Mouse (Mus musculus): Measurements from ENCODE around the gene Ctsf.
A peak's percentile ranks its signal among the peaks of the same experiment; 100 is the strongest.
"Not testable (repeated sequence)": the region's sequence is repeated elsewhere in the genome, so short reads cannot be mapped to it uniquely, and the experiment has no call there.

Gene Ctsf

DNA sequence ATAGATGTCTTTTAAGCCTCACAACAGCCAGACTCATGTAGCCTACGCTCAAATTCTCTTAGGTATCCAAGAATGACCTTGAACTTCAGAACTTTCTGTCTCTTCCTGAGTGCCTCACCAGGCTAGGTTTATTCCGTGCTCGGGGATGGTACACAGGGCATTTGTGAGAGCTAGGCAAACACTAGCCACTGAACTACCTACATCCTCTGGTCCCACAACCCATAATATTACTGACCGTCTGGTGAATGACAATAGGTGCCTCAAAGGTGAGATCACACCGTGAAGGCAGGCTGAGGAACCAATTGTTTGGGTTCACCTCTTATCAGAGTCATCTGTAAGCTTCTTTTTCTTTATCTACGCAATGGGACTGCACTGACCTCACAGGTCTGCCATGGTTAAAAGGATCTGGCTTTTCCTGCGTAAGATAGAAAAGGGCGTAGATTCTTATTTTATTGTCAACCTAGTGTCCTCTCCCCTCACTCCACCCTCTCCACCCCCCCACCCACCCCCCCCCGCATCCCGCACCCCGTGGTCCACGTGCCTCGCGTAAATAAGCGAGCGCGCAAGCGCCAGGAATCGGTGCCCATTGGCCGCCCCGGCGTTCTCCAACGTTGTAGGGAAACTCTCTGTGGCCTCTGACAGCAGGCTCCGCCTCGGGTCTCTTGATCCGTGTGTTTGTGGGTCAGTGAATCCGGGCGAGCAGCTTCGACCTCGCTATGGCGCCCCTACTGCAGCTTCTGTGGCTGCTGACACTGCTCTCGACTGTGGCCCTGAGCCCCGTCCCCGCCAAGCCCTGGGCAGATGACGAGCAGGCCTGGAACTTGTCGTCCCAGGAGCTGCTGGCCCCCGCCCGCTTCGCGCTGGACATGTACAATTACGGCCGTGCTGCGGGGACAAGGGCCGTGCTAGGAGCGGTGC is at the start of gene Ctsf:
TSS of gene Ctsf (plus strand) at position 579 of the 918 bp plus-strand sequence.
- DNase-seq (ENCODE audit: low spot score in 2 of 2), result peak; percentile 43 to 71

GRCm38 (mm10) chr19:4810309-4810708 is 44.6 kb upstream of the Ctsf start:
- DNase-seq (ENCODE audit: low spot score in 2 of 2), result no peak

- no peak for DNase-seq (ENCODE audit: low spot score in 2 of 2)
These were observed 44.2 kb upstream of the Ctsf start for GRCm38 (mm10) chr19:4810746-4811062.

GRCm38 (mm10) chr19:4811063-4811908 is 43.6 kb upstream of the Ctsf start, which contains the start of the genes Gm21992 and Rbm14:
TSS of gene Gm21992 (minus strand) at chr19:4811612.
TSS of gene Rbm14 (minus strand) at chr19:4811634.
- peak; percentile 98 to 99 for DNase-seq (ENCODE audit: low spot score in 2 of 2)

DNA sequence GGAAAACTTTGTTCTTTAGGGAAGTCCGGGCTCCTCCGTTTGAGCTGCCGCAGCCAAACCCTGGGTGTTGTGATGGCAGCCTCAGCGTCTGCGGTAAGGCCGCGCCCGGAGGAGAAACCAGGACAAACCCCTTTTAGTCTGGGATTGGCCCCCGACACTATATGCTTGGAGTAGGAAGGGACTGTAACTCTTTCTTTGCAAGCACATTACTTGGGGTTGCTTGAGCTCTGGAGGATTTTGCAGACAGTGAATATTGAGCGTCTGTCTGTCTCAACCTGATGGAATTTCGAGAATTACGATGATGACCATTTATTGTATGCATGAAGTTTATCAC is 43.1 kb upstream of the Ctsf start:
- DNase-seq (ENCODE audit: low spot score in 2 of 2), result no peak

- not testable (repeated sequence) for DNase-seq (ENCODE audit: low spot score in 2 of 2)
These were observed 42.5 kb upstream of the Ctsf start for GRCm38 (mm10) chr19:4812334-4812949.

- peak in 1 of 2 experiments; percentile 25 for DNase-seq (ENCODE audit: low spot score in 2 of 2)
These were observed 41.9 kb upstream of the Ctsf start for GRCm38 (mm10) chr19:4813015-4813414.

DNA sequence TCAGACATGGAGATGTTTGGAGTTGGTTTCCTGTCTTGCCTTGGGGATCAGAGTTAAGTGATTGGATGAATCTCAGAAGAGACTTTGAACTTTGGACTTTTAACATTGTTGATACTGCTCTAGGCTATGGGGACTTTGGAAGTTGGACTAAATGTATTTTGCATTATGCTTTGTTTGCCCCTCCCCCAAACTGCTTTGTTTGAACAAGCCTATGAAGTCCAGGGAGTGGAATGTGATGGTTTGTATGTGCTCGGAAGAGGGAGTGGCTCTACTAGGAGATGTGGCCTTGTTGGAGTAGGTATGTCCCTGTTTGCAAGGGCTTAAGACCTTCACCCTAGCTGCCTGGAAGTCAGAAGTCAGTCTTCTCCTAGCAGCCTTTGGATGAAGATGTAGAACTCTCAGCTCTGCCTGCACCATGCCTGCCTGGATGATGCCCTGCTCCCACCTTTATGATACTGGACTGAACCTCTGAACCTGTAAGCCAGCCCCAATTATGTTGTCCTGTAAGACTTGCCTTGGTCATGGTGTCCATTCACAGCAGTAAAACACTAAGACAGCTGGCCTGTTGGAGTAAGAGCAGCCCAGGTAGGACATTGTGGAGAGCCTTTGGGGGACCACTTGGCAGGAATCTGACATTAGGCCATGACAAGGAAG is 37.6 kb upstream of the Ctsf start:
- DNase-seq (ENCODE audit: low spot score in 2 of 2), result no peak

DNA sequence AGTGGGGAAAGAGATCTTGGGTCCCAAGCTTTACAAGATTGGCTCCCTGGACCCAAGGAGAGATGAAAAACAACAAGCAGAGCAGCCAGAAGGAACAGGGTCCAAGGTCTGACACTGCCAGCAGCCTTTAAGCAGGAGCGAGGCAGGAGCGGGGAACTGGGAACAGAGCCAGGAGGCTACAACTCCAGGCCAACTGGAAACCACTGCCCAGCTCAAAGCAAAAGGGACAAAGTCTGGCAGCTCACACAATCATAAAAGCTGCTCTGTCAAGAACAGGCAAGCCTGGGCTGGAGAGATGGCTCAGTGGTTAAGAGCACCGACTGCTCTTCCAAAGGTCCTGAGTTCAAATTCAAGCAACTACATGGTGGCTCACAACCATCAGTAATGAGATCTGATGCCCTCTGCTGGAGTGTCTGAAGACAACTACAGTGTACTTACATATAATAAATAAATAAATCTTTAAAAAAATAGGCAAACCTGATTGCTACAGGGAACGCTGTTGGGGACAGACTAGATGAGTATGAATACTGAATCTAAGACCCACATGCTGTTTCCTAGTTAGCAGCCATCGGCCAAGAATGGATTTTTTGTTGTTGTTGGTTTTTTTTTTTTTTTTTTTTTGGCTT is 34.1 kb upstream of the Ctsf start:
- no peak for DNase-seq (ENCODE audit: low spot score in 2 of 2)

DNA sequence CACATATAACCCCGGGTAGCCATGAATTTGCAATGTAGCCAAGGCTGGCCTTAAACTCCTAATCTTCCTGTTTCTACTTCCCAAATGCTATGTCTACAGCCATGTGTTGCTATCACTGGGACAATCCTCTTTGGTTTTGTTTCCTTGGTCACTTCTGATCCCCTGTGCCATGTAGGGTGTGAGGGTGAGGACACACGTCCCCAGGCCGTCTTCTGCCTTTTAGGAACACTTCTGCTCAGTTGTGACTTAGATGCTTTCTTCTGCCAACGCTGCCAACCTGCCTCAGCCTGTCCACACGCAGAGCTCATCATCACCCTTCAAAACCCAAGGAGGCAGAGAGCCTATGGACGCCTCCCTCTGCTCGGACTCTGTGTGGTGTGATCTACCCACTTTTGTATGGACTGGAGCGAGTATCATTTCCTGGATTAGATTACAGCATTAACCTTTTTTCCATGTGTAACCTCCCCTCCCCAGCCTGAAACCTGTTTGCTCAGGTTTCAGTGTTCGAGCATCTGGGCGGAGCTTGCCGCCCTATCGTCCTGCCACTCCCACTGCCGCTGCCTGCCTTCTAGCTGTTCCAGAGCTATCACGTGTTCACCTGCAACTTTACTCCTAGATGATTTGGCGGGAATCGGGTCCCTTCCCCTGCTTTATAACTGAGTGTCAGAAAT is 26.4 kb upstream of the Ctsf start:
- DNase-seq (ENCODE audit: low spot score in 2 of 2), result no peak

DNA sequence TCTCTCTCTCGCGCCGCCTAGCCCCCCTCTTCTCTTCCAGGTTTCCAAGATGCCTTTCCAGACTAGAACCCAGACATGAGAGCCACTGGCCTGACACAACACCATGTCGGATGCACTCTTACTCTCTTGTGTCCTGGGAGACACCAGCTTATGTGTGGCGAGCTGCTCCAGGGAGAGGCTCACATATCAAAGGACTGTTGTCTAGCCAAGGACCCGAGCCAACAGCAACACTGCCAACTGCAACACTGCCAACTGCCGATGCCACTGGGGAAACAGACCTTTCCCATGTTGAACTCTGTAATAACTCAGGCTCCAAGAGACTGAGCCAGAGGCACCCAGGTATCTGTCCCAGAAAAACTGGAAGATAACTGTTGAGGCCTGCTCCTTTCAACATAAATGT is 25.8 kb upstream of the Ctsf start:
- no peak for DNase-seq (ENCODE audit: low spot score in 2 of 2)

DNA sequence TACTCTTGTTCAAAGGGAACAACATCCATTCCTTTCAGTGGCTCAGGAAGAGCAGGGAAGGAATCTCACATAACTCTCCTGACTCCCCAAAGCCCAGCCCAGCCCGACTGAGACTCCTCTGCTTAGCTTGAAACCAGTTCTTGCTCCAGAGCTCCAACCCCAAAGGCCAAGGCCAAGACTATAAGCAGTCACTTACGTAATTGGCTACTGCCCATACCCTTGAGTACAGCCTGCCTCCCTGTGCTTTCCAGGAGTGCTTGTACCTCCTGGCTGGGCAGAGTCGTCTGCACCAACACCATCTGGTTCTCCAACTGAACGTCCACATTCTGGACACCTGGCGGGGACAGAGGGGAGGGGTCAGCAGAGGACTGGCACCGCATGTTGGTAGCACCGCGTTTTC is 21.0 kb upstream of the Ctsf start:
- no peak for DNase-seq (ENCODE audit: low spot score in 2 of 2)

GRCm38 (mm10) chr19:4836096-4836495 is 18.8 kb upstream of the Ctsf start:
- no peak for DNase-seq (ENCODE audit: low spot score in 2 of 2)

- DNase-seq (ENCODE audit: low spot score in 2 of 2), result no peak
These were observed 17.9 kb upstream of the Ctsf start for GRCm38 (mm10) chr19:4837049-4837448.

DNA sequence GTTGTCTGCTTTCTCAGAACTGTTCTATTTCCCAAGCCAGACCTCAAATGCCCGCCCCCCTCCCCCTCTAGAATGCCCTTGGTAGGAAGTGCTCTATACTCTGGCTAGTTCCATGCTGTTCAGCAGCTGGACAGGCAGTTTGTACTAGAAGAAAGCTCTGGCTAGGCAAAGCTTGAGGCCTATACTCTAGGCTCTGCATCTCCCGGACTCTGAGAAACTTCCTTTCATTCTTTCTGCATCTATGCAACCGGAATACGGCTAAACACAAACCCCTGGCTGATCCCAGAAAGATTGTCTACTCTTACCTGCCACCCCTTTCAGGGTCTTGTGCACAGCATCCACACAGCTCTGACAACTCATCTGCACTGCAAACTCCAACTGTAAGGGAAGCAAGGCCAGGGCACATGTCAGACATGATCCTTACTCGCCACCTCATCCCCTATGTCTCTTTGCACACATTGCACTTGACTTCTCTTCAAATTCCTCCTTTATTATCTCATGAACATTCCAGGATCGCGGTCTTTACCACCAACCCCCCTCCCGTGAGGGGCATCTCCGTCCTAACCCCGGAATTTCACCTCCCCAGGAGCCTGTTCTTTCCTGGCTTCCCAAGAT is 16.3 kb upstream of the Ctsf start:
- no peak for DNase-seq (ENCODE audit: low spot score in 2 of 2)

DNA sequence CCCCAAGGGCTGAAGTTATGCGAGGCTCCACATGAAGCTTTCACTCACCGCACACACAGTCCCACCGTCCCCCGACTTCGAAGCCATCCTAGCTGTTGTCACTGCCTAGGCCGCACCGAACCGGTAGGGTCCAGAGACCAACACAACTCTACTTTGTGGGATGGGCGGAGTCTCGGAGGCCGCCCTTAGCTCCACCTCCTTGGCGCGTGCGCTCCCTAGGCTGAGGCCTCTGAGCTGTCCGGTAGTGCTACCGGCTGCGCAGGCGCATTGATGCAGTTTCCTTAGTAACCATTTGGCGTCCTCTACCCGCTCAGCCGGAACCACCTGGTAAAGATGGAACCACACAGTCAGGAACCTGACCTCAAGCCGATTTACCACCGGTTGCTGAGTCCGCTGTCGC is 15.8 kb upstream of the Ctsf start, which contains the start of the genes Ccs and Ccdc87:
TSS of gene Ccs (minus strand) at position 184 of the 400 bp plus-strand sequence.
TSS of gene Ccdc87 (plus strand) at position 218 of the 400 bp plus-strand sequence.
- peak; percentile 94 to 95 for DNase-seq (ENCODE audit: low spot score in 2 of 2)

DNA sequence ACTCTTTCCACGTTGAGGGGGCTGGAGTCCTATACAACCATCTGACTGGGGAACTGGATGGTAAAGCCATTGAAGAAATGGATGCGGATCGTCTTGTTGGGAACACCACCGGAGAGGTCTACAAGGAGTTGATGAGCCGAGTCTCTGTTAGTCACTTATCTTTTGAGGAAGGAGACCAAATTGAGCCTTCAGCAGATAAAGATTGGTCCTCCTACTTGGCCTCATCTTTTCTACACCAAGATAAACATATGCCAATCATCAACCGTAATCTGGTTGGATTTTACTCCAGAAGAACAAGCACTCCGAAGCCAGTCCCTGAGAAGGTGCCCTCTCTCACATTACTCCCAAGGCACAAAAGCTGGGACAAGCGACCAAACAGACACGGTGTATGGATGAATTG is 14.1 kb upstream of the Ctsf start:
- DNase-seq (ENCODE audit: low spot score in 2 of 2), result no peak

GRCm38 (mm10) chr19:4842611-4843010 is 12.3 kb upstream of the Ctsf start:
- no peak for DNase-seq (ENCODE audit: low spot score in 2 of 2)

- DNase-seq (ENCODE audit: low spot score in 2 of 2), result no peak
These were observed 9.1 kb upstream of the Ctsf start for GRCm38 (mm10) chr19:4845846-4846245.

- DNase-seq (ENCODE audit: low spot score in 2 of 2), result no peak
These were observed 7.4 kb upstream of the Ctsf start for GRCm38 (mm10) chr19:4847490-4847889.
